ENCODE assay signal across 22 mouse cellular contexts in the genomic region with DNA sequence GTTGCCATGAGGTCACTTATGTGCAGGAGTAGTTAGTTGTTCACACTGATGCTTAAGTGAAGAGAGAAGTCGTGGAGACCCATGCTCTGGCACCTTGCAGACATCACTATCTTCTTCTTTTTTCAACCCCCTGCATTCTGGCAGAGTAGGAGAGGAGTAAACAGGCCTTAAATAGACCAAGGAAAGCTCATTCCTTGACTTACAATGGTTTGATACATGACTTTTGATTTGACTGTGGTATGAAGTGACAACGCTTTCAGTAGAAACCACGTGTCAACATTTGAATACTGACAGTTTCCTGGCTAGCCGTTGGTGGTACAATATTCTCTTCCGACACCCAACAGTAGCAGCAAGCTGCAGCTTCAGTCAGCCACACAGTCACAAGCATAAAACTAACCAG. TPM values are rescaled to one million over a fixed set of nuclear protein-coding genes. Genes with fewer than 3 reads are reported as not detected.
DNase-seq lines count a peak whose midpoint lies in the region; ATAC-seq lines count a peak whose summit lies in the region.
"Had no signal": no experiment of that assay in that cellular context is flagged by ENCODE, and none has a peak within 500 bp of the region (broad histone marks: within the 10 kb centered on the region; RNA-seq: fewer than 3 reads in every experiment).

No protein-coding gene starts in this region.

- peak; percentile 31 for DNase-seq in CD4-positive helper T cell, adult 2 months (ENCODE audit: low read depth, low spot score)
- no peak for DNase-seq in heart, adult 8-10 months (ENCODE audit: low spot score)
- DNase-seq in heart, postnatal 36 days, result no peak
- DNase-seq in adrenal gland, adult 2 months, result no peak
- DNase-seq: adrenal gland, adult 8-10 months; adrenal gland, postnatal 14 days; adrenal gland, postnatal 36 days; cerebellum, adult 11-12 months; cerebellum, adult 2 months; cerebellum, adult 9-10 months; cerebellum, postnatal 10 days; cerebellum, postnatal 25 days had no signal

- no peaks in the 10 kb centered on the region for H3K4me1 ChIP-seq in midbrain, embryonic 15.5 days
- H3K4me1 ChIP-seq: embryonic facial prominence, embryonic 10.5 days; embryonic facial prominence, embryonic 12.5 days; forebrain, embryonic 13.5 days had no signal

- no peaks in the 10 kb centered on the region for H3K9me3 ChIP-seq in midbrain, embryonic 15.5 days
- H3K9me3 ChIP-seq: embryonic facial prominence, embryonic 10.5 days; embryonic facial prominence, embryonic 12.5 days; forebrain, embryonic 13.5 days; G1E had no signal

- intact Hi-C loops in heart, postnatal 36 days (cut with DNase I), result no loop called here

- no peak overlapping the region for H3K9ac ChIP-seq in midbrain, embryonic 15.5 days
- H3K9ac ChIP-seq: embryonic facial prominence, embryonic 12.5 days; forebrain, embryonic 13.5 days had no signal

- peak; percentile 32 for ATAC-seq in CD4-positive, CD25-positive, alpha-beta regulatory T cell, adult 4 months
- ATAC-seq in activated CD4-positive, CD25-positive, alpha-beta regulatory T cell, adult 4 months, result peak; percentile 50
- ATAC-seq in hematopoietic stem cell, adult 5-6 weeks (replicated peaks in 1 of 2; ENCODE audit: insufficient read depth in 1 of 2, low FRiP score in 2 of 2, low TSS enrichment in 1 of 2, low read depth in 1 of 2, poor library complexity in 2 of 2, severe bottlenecking in 2 of 2), result peak; percentile 24 to 33; a peak in 1 of 4 replicates
- ATAC-seq in midbrain, embryonic 15.5 days (replicated peaks), result no peak
- ATAC-seq: forebrain, embryonic 13.5 days; forebrain, embryonic 16.5 days; Patski had no signal

- 88% methylated on average over 5 of the region's 5 CpGs for WGBS in midbrain, embryonic 15.5 days

- H3K4me2 ChIP-seq in midbrain, embryonic 15.5 days, result no peak overlapping the region
- H3K4me2 ChIP-seq: embryonic facial prominence, embryonic 12.5 days; forebrain, embryonic 13.5 days had no signal

- no peak overlapping the region for H3K4me3 ChIP-seq in midbrain, embryonic 15.5 days
- H3K4me3 ChIP-seq: embryonic facial prominence, embryonic 10.5 days; embryonic facial prominence, embryonic 12.5 days; forebrain, embryonic 13.5 days had no signal

- no peaks in the 10 kb centered on the region for H3K36me3 ChIP-seq in midbrain, embryonic 15.5 days (replicated peaks)
- H3K36me3 ChIP-seq: embryonic facial prominence, embryonic 10.5 days; embryonic facial prominence, embryonic 12.5 days; G1E had no signal

- no peaks in the 10 kb centered on the region for H3K27me3 ChIP-seq in midbrain, embryonic 15.5 days (replicated peaks)
- H3K27me3 ChIP-seq: embryonic facial prominence, embryonic 12.5 days; forebrain, embryonic 13.5 days; Patski had no signal

- no peak overlapping the region for H3K27ac ChIP-seq in midbrain, embryonic 15.5 days
- H3K27ac ChIP-seq: embryonic facial prominence, embryonic 10.5 days; embryonic facial prominence, embryonic 12.5 days; forebrain, embryonic 13.5 days had no signal

RNA-seq across cellular contexts. Expression of a gene that starts 8.3 kb away (rescaled TPM):
- 10 to 100 TPM; 17.0 to 23.0 TPM for polyA plus RNA-seq in CD4-positive, CD25-positive, alpha-beta regulatory T cell, adult 4 months (2017; shearing (Covaris generic))
- 10 to 100 TPM; 19.2 to 28.0 TPM for polyA plus RNA-seq in activated CD4-positive, CD25-positive, alpha-beta regulatory T cell, adult 4 months (2017; shearing (Covaris generic))
- 50.7 and 52.8 TPM in 2 replicates for total RNA-seq in hematopoietic stem cell, adult 5-6 weeks (2017)
- 10 to 100 TPM; 22.2 to 25.7 (median 23.8) TPM for total RNA-seq in heart, adult 8-10 months (2022)
- 10 to 100 TPM; 19.8 to 20.8 TPM for total RNA-seq in heart, postnatal 36 days (2021)
- 10 to 100 TPM; 22.0 to 26.3 TPM for total RNA-seq in adrenal gland, adult 2 months (2021)
- polyA plus RNA-seq in adrenal gland, adult 2 months (2012; rRNA removed), result 3.3 and 3.4 TPM in 2 replicates
- polyA plus RNA-seq in midbrain, embryonic 15.5 days (2015; fragmentation: Nextera tagmentation; extraction: Ambion mirVana), result 11.9 and 12.7 TPM in 2 replicates
